Comparison of ENCODE assay signal across 11 mouse cellular contexts in the genomic region with DNA sequence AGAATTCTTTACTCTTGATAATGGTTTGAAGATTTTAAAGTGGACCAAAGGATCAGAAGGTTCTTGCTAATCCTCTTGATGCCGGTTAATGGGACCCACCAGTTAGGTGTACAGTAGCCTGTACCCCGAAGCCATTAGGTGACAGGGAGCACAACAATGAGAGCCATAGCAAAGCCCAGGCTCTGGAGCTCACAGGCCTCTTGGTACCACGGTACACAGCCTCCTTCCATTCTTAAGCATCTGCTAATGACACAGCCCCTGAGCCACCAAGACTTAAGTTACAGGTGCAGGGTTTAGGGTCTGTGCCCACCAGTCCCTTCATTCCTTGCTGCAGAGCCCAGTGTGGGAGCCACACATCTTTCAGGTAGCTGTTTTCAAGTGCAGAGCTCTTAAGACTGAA. TPM values are rescaled to one million over a fixed set of nuclear protein-coding genes. Genes with fewer than 3 reads are reported as not detected.
A peak's percentile ranks its signal among the peaks of the same experiment; 100 is the strongest.
DNase-seq lines count a peak whose midpoint lies in the region; ATAC-seq and TF ChIP-seq lines count a peak whose summit lies in the region.
"Had no signal": no experiment of that assay in that cellular context is flagged by ENCODE, and none has a peak within 500 bp of the region (broad histone marks: within the 10 kb centered on the region; RNA-seq: fewer than 3 reads in every experiment).

No protein-coding gene starts in this region.

- no peaks in the 10 kb centered on the region for H3K9me3 ChIP-seq in lung, postnatal 0 days (ENCODE audit: low read length)
- H3K9me3 ChIP-seq in midbrain, embryonic 15.5 days, result no peaks in the 10 kb centered on the region

- intact Hi-C loops in gastrocnemius, postnatal 36 days (cut with DNase I), result loop anchor here (5.0 to 10.0 kb wide), 2 partner anchors 64 to 277 kb away; a partner anchor contains a TSS

- no peak overlapping the region for H3K27ac ChIP-seq in lung, postnatal 0 days (ENCODE audit: low read length)
- no peak overlapping the region for H3K27ac ChIP-seq in midbrain, embryonic 15.5 days

- H3K4me1 ChIP-seq in lung, postnatal 0 days (ENCODE audit: insufficient read depth, low read depth, low read length), result peaks cover 16% of the 10 kb centered on the region
- H3K4me1 ChIP-seq in midbrain, embryonic 15.5 days, result peaks cover 32% of the 10 kb centered on the region

- no peaks in the 10 kb centered on the region for H3K27me3 ChIP-seq in lung, postnatal 0 days (replicated peaks; ENCODE audit: insufficient read depth, low read length)
- H3K27me3 ChIP-seq in midbrain, embryonic 15.5 days (replicated peaks), result no peaks in the 10 kb centered on the region

- no peak for TF ChIP-seq EP300 in lung, postnatal 0 days (IDR thresholded peaks at IDR 0.05)

- H3K36me3 ChIP-seq in lung, postnatal 0 days (ENCODE audit: insufficient read depth, low read length), result no peaks in the 10 kb centered on the region
- H3K36me3 ChIP-seq in midbrain, embryonic 15.5 days (replicated peaks), result no peaks in the 10 kb centered on the region

- H3K9ac ChIP-seq in lung, postnatal 0 days (replicated peaks; ENCODE audit: low read depth), result 0 out of 2 replicates have a peak overlapping the region, but pooled peaks have one; percentile 12
- no peak overlapping the region for H3K9ac ChIP-seq in midbrain, embryonic 15.5 days

- TF ChIP-seq CTCF in lung, postnatal 0 days (IDR thresholded peaks at IDR 0.05), result no peak

- WGBS in lung, postnatal 0 days, result 83% methylated on average over 3 of the region's 3 CpGs
- 67% methylated on average over 3 of the region's 3 CpGs for WGBS in midbrain, embryonic 15.5 days

- ATAC-seq in lung, postnatal 0 days, result no peak
- no peak for ATAC-seq in midbrain, embryonic 15.5 days (replicated peaks)
- ATAC-seq: CD4-positive, CD25-positive, alpha-beta regulatory T cell, adult 4 months; intestine, embryonic 16.5 days had no signal

- H3K4me2 ChIP-seq in lung, postnatal 0 days (replicated peaks; ENCODE audit: low read depth, low read length), result no peak overlapping the region
- H3K4me2 ChIP-seq in midbrain, embryonic 15.5 days, result peak overlapping the region; percentile 49; the same call in 1 of the 2 replicates

- peak; percentile 2 for DNase-seq in gastrocnemius, postnatal 25 days
- no peak for DNase-seq in gastrocnemius, postnatal 36 days
- no peak for DNase-seq in lung, postnatal 0 days (ENCODE audit: low spot score)
- no peak for DNase-seq in lung, postnatal 36 days
- DNase-seq in induced T-regulatory cell, adult 2 months (ENCODE audit: low read depth), result peak; percentile 40
- no peak for DNase-seq in right cerebral cortex, adult 18-20 months
- DNase-seq: adrenal gland, postnatal 36 days; lung, adult 2 months had no signal

- H3K4me3 ChIP-seq in lung, postnatal 0 days (ENCODE audit: low read depth, low read length), result no peak overlapping the region
- H3K4me3 ChIP-seq in midbrain, embryonic 15.5 days, result no peak overlapping the region

RNA-seq across cellular contexts. Expression of a gene that starts 1.8 kb away (rescaled TPM):
- total RNA-seq in gastrocnemius, postnatal 25 days (2021), result 1 to 10 TPM; 7.2 to 9.9 TPM
- total RNA-seq in gastrocnemius, postnatal 36 days (2021), result 1 to 10 TPM; 6.6 to 8.3 TPM
- 2.8 and 3.5 TPM in 2 replicates for polyA plus RNA-seq in lung, postnatal 0 days (2015; fragmentation: Nextera tagmentation; extraction: Ambion mirVana)
- polyA plus RNA-seq in midbrain, embryonic 15.5 days (2015; fragmentation: Nextera tagmentation; extraction: Ambion mirVana), result 3.9 and 4.0 TPM in 2 replicates

RNA-seq across cellular contexts. Expression of a gene that starts 46.5 kb away (rescaled TPM):
- total RNA-seq in gastrocnemius, postnatal 25 days (2021), result 10 to 100 TPM; 39.7 to 43.9 TPM
- total RNA-seq in gastrocnemius, postnatal 36 days (2021), result 10 to 100 TPM; 41.4 to 45.1 TPM
- polyA plus RNA-seq in lung, postnatal 0 days (2015; fragmentation: Nextera tagmentation; extraction: Ambion mirVana), result 6.5 and 7.0 TPM in 2 replicates
- polyA plus RNA-seq in midbrain, embryonic 15.5 days (2015; fragmentation: Nextera tagmentation; extraction: Ambion mirVana), result 21.0 and 21.1 TPM in 2 replicates

Comparison
In these comparisons a context has a peak if more than half of its experiments do, and no peak if none do; other contexts are left out.
1. DNase-seq: peak in gastrocnemius, postnatal 25 days (single experiment) and induced T-regulatory cell, adult 2 months (single experiment); none in gastrocnemius, postnatal 36 days (0 of 2), lung, postnatal 0 days (single experiment), lung, postnatal 36 days (single experiment) and right cerebral cortex, adult 18-20 months (single experiment).